Mouse (Mus musculus) CH12.LX (cell line): Measurements from ENCODE around the gene Fgf14. TPM values are rescaled to one million over a fixed set of nuclear protein-coding genes. Genes with fewer than 3 reads are reported as not detected.

ENCODE experiments used
- DNase-seq: peaks from one replicate; pipeline ENCODE4 v3.0.0-alpha.2; 2013; ENCODE audit errors: extremely low read depth
- H3K27ac ChIP-seq: 2 replicates; pipeline ENCODE4 v1.5.1; 2012; ENCODE audit warnings: low read depth, mild to moderate bottlenecking, control low read depth, moderate library complexity; ENCODE audit not compliant: insufficient read depth
- H3K27me3 ChIP-seq: replicated peaks from 2 replicates; pipeline ENCODE3; 2012; ENCODE audit warnings: inconsistent platforms
- H3K36me3 ChIP-seq, 2 experiments: replicated peaks in 1 of 2; 2 replicates each; pipeline versions ENCODE3 to v1.6.1; 2012; ENCODE audit warnings: inconsistent platforms in 1 of 2, low read length in 1 of 2, mild to moderate bottlenecking in 1 of 2, mixed read lengths in 1 of 2, moderate library complexity in 1 of 2; ENCODE audit not compliant: control insufficient read depth in 1 of 2, insufficient read depth in 1 of 2
- H3K4me1 ChIP-seq, 2 experiments: 2 replicates each; pipeline ENCODE4 v1.6.1; 2012; ENCODE audit warnings: inconsistent platforms in 1 of 2, moderate library complexity in 1 of 2; ENCODE audit not compliant: insufficient read depth in 2 of 2, control insufficient read depth in 1 of 2
- H3K4me2 ChIP-seq: 2 replicates; pipeline ENCODE4 v1.6.1; 2012; ENCODE audit warnings: low read depth, mild to moderate bottlenecking, control low read depth; ENCODE audit not compliant: poor library complexity, insufficient read depth, severe bottlenecking
- H3K4me3 ChIP-seq, 3 experiments: fragments of 150-350 bp in 1 of 3; sonication (generic) in 1 of 3; replicated peaks in 1 of 3; 2 replicates each; pipeline versions ENCODE3 to v1.5.1; 2011 to 2012; ENCODE audit warnings: low read depth in 2 of 3, low read length in 2 of 3, mild to moderate bottlenecking in 2 of 3, moderate library complexity in 2 of 3, control low read depth in 1 of 3, improper control_type of control experiment in 1 of 3, inconsistent platforms in 1 of 3, mixed read lengths in 1 of 3; ENCODE audit not compliant: poor library complexity in 1 of 3
- H3K79me2 ChIP-seq: replicated peaks from 2 replicates; pipeline ENCODE4 v1.6.1; 2012; ENCODE audit warnings: mild to moderate bottlenecking, moderate library complexity; ENCODE audit not compliant: control insufficient read depth, poor library complexity, insufficient read depth, severe bottlenecking; ENCODE audit errors: extremely low read depth
- H3K9ac ChIP-seq: 2 replicates; pipeline ENCODE4 v1.6.1; 2012; ENCODE audit warnings: low read depth, mild to moderate bottlenecking, control low read depth, moderate library complexity; ENCODE audit not compliant: insufficient read depth
- H3K9me3 ChIP-seq: replicated peaks from 2 replicates; pipeline ENCODE3; 2012; ENCODE audit warnings: low read length, inconsistent platforms, mixed read lengths
- E2F4 ChIP-seq: IDR thresholded peaks from 2 replicates; pipeline ENCODE4 v1.6.1; 2011; ENCODE audit warnings: low read depth, low read length, improper control_type of control experiment; ENCODE audit not compliant: insufficient replicate concordance
- ELF1 ChIP-seq: IDR thresholded peaks from 2 replicates; pipeline ENCODE4 v1.6.1; 2014; ENCODE audit warnings: low read depth, mild to moderate bottlenecking, inconsistent platforms, low read length, improper control_type of control experiment
- ETS1 ChIP-seq: conservative IDR thresholded peaks from 2 replicates; pipeline ENCODE4 v1.6.1; 2012; ENCODE audit warnings: low read depth, mild to moderate bottlenecking, inconsistent platforms, low read length, improper control_type of control experiment, moderate library complexity
- GABPA ChIP-seq: IDR thresholded peaks from 2 replicates; pipeline ENCODE4 v1.6.1; 2012; ENCODE audit warnings: low read depth, low read length, improper control_type of control experiment, inconsistent platforms; ENCODE audit not compliant: insufficient replicate concordance
- JUND ChIP-seq: conservative IDR thresholded peaks from 2 replicates; pipeline ENCODE4 v1.6.1; 2011; ENCODE audit warnings: low read depth, low read length, improper control_type of control experiment
- MAFK ChIP-seq: IDR thresholded peaks from 2 replicates; pipeline ENCODE4 v1.6.1; 2011; ENCODE audit warnings: low read length, improper control_type of control experiment; ENCODE audit not compliant: insufficient replicate concordance
- MAX ChIP-seq: IDR thresholded peaks from 2 replicates; pipeline ENCODE4 v1.6.1; 2011; ENCODE audit warnings: low read length, improper control_type of control experiment
- MAZ ChIP-seq: IDR thresholded peaks from 2 replicates; pipeline ENCODE4 v1.6.1; 2012; ENCODE audit warnings: low read depth, mild to moderate bottlenecking, inconsistent platforms, low read length, improper control_type of control experiment, moderate library complexity
- MYC ChIP-seq: IDR thresholded peaks from 2 replicates; pipeline ENCODE4 v1.6.1; 2011; ENCODE audit warnings: low read depth, mild to moderate bottlenecking, improper control_type of control experiment, low read length
- NELFE ChIP-seq: IDR thresholded peaks from 2 replicates; pipeline ENCODE4 v1.6.1; 2011; ENCODE audit warnings: low read depth, low read length, improper control_type of control experiment
- POLR2A ChIP-seq: IDR thresholded peaks from 2 replicates; pipeline ENCODE4 v1.6.1; 2011; ENCODE audit warnings: low read depth, mild to moderate bottlenecking, improper control_type of control experiment, low read length
- RAD21 ChIP-seq: IDR thresholded peaks from 2 replicates; pipeline ENCODE4 v1.6.1; 2011; ENCODE audit warnings: low read depth, mild to moderate bottlenecking, low read length, improper control_type of control experiment, moderate library complexity
- RCOR1 ChIP-seq: conservative IDR thresholded peaks from 2 replicates; pipeline ENCODE4 v1.6.1; 2012; ENCODE audit warnings: low read depth, mild to moderate bottlenecking, inconsistent platforms, low read length, improper control_type of control experiment
- SIN3A ChIP-seq: IDR thresholded peaks from 2 replicates; pipeline ENCODE4 v1.6.1; 2012; ENCODE audit warnings: low read length, improper control_type of control experiment, inconsistent platforms
- TCF12 ChIP-seq: IDR thresholded peaks from 2 replicates; pipeline ENCODE4 v1.6.1; 2014; ENCODE audit warnings: low read depth, mild to moderate bottlenecking, inconsistent platforms, low read length, improper control_type of control experiment
- USF2 ChIP-seq: conservative IDR thresholded peaks from 2 replicates; pipeline ENCODE4 v1.6.1; 2011; ENCODE audit warnings: low read depth, low read length, improper control_type of control experiment
- ZC3H11A ChIP-seq: IDR thresholded peaks from 2 replicates; pipeline ENCODE4 v1.6.1; 2012; ENCODE audit warnings: low read depth, mild to moderate bottlenecking, inconsistent platforms, low read length, improper control_type of control experiment
- ZKSCAN1 ChIP-seq: IDR thresholded peaks from 2 replicates; pipeline ENCODE4 v1.6.1; 2012; ENCODE audit warnings: low read depth, inconsistent platforms, low read length, improper control_type of control experiment, borderline replicate concordance
- ZMIZ1 ChIP-seq: IDR thresholded peaks from 2 replicates; pipeline ENCODE4 v1.6.1; 2012; ENCODE audit warnings: low read depth, mild to moderate bottlenecking, inconsistent platforms, low read length, improper control_type of control experiment
- dilution Hi-C: fragments of 300-500 bp; cut with MboI; formaldehyde crosslinking; loops from 2 replicates; pipeline ENCODE4 v1.14.3; 2020; ENCODE audit warnings: low sequenced_read_pairs; ENCODE audit not compliant: extremely low pct_unique_long_range_greater_than_20kb, extremely low pct_ligation_motif_present
- in situ Hi-C: fragments of 300-500 bp; cut with MboI; formaldehyde crosslinking; loops from 3 replicates; pipeline ENCODE4 v1.14.3; 2019; ENCODE audit warnings: low sequenced_read_pairs, low pct_ligation_motif_present, low pct_unique_long_range_greater_than_20kb, mixed read lengths
- polyA plus RNA-seq: library from polyadenylated mRNA; unstranded; fragments of >175 nt; gene quantifications from 2 replicates; pipeline ENCODE4 v1.2.1, GENCODE M21; 2012; ENCODE audit warnings: low read depth; ENCODE audit not compliant: insufficient read length
- total RNA-seq, 2 experiments: library from RNA; depleted of rRNA; stranded (reverse); fragments of 300-350 nt in 1 of 2; fragments of >200 nt in 1 of 2; gene quantifications; 2 replicates each; pipeline ENCODE4 v1.2.3; 2012 to 2014

The Fgf14 gene
- total and polyA plus RNA-seq, 3 experiments, result not detected

GRCm38 (mm10) chr14:124191913-124192814 lies 484.8 kb downstream of the Fgf14 start:
- Histone ChIP-seq H3K9ac (no peak overlapping the region), H3K4me1 (no peaks in the 10 kb centered on the region), H3K4me2 (no peak overlapping the region), H3K27ac (no peak overlapping the region), H3K4me3 (no peak overlapping the region), H3K27me3 (no peaks in the 10 kb centered on the region), H3K79me2 (no peaks in the 10 kb centered on the region), H3K36me3 (no peaks in the 10 kb centered on the region), H3K9me3 (peaks cover 7% of the 10 kb centered on the region)
- in situ Hi-C loops (no loop called here), dilution Hi-C loops (no loop called here)
- no peak for DNase-seq
- TF ChIP-seq NELFE (no peak), MYC (no peak), POLR2A (no peak), MAZ (no peak), MAX (no peak), USF2 (no peak), ELF1 (no peak), ETS1 (no peak), JUND (no peak), SIN3A (no peak), ZMIZ1 (no peak), RCOR1 (no peak), ZC3H11A (no peak), RAD21 (no peak), MAFK (no peak)

DNA sequence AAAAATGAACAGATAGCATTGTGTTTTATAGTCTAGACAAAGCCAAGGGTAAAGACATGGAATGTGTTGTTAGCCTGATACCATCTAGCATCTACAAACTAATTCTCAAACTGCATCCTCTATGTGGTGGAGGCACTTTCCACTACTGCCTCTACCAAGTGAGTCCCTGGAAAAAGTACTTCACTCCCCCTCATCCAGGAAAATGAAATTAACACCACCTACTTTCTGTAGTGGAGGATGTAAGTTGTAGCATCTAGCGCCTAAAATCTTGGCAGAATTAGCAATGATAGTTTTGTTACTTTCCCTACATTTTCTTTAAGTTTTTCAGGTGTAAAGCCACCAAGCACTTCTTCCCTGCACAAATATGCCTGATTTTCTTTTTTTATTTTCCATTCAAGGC lies 496.7 kb downstream of the Fgf14 start:
- H3K36me3 ChIP-seq, result no peaks in the 10 kb centered on the region
- no peak overlapping the region for H3K4me3 ChIP-seq
- no peak overlapping the region for H3K27ac ChIP-seq
- no peaks in the 10 kb centered on the region for H3K79me2 ChIP-seq
- in situ Hi-C loops (no loop called here), dilution Hi-C loops (no loop called here)
- no peak overlapping the region for H3K4me2 ChIP-seq
- H3K9ac ChIP-seq, result no peak overlapping the region
- H3K4me1 ChIP-seq, result no peaks in the 10 kb centered on the region
- no peak for TF ChIP-seq E2F4
- no peak for TF ChIP-seq TCF12
- TF ChIP-seq GABPA, result no peak
- TF ChIP-seq RAD21, result no peak
- TF ChIP-seq ETS1, result no peak
- no peak for TF ChIP-seq ZKSCAN1
- TF ChIP-seq JUND, result no peak
- no peaks in the 10 kb centered on the region for H3K27me3 ChIP-seq
- H3K9me3 ChIP-seq, result no peaks in the 10 kb centered on the region
- no peak for DNase-seq
